Mouse (Mus musculus) embryonic facial prominence, embryonic 10.5 days (tissue): ENCODE data around the gene Neurod4. TPM values are rescaled to one million over a fixed set of nuclear protein-coding genes. Genes with fewer than 3 reads are reported as not detected.

ENCODE experiments used
- DNase-seq: peaks from one replicate; pipeline ENCODE4 v3.0.0-alpha.2; 2017; ENCODE audit warnings: low spot score
- H3K27ac ChIP-seq: fragments of 300-500 bp; sonication (generic); replicated peaks from 2 replicates; pipeline ENCODE4 v1.5.1; 2016; ENCODE audit warnings: mild to moderate bottlenecking
- H3K27me3 ChIP-seq: fragments of 300-500 bp; sonication (generic); replicated peaks from 2 replicates; pipeline ENCODE4 v1.6.1; 2016; ENCODE audit warnings: low read depth, mild to moderate bottlenecking; ENCODE audit not compliant: poor library complexity, severe bottlenecking
- H3K36me3 ChIP-seq: fragments of 300-500 bp; sonication (generic); replicated peaks from 2 replicates; pipeline ENCODE4 v1.6.1; 2016; ENCODE audit warnings: mild to moderate bottlenecking, moderate library complexity
- H3K4me1 ChIP-seq: fragments of 300-500 bp; sonication (generic); 2 replicates; pipeline ENCODE4 v1.6.1; 2016
- H3K4me3 ChIP-seq: fragments of 300-500 bp; sonication (generic); 2 replicates; pipeline ENCODE4 v1.5.1; 2016; ENCODE audit warnings: mild to moderate bottlenecking, moderate library complexity
- H3K9me3 ChIP-seq: fragments of 300-500 bp; sonication (generic); 2 replicates; pipeline ENCODE4 v1.6.1; 2016; ENCODE audit warnings: mild to moderate bottlenecking
- WGBS: fragments of 180-500 bp; shearing (Covaris S2); methylation state at CpG from one replicate; pipeline ENCODE4 v1.1.7; 2016; 5-methylcytosine and 5-hydroxymethylcytosine counted together
- polyA plus RNA-seq: library from polyadenylated mRNA; unstranded; fragments of >200 nt; fragmentation: Nextera tagmentation; extraction: Ambion mirVana; gene quantifications from 2 replicates; pipeline ENCODE4 v1.2.1, GENCODE M21; 2016

The Neurod4 gene
- polyA plus RNA-seq, 1 experiment from 2014 or later: 5.9 TPM

GRCm38 (mm10) chr10:130229584-130229983 is 50.5 kb downstream of the Neurod4 start:
- no peaks in the 10 kb centered on the region for H3K36me3 ChIP-seq
- H3K27ac ChIP-seq: no peak overlapping the region
- 89% methylated on average over 5 of the region's 5 CpGs for WGBS
- no peaks in the 10 kb centered on the region for H3K4me1 ChIP-seq
- no peaks in the 10 kb centered on the region for H3K9me3 ChIP-seq
- no peak overlapping the region for H3K4me3 ChIP-seq
- H3K27me3 ChIP-seq: no peaks in the 10 kb centered on the region
- DNase-seq: no peak

DNA sequence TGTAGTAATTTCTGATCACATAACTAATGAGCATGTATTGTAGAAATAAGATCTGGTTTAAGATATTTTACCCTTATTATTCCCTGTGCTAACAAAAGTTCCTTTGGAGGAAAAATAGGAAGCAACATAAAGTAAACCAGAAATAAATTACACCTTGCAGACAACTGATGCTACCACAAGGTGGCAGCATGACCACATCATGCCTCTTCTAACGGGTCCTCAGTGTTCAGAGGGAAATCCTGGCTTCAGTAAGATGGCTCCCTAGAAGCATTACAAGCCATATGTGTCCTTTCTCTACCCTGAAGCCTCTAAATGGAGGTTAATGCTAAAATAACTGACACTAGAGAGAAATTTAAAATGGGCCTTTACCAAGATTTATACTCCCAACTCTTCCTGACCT is 51.8 kb downstream of the Neurod4 start:
- H3K27me3 ChIP-seq: no peaks in the 10 kb centered on the region
- peak; percentile 64 for DNase-seq
- H3K9me3 ChIP-seq: no peaks in the 10 kb centered on the region
- no peaks in the 10 kb centered on the region for H3K36me3 ChIP-seq
- H3K27ac ChIP-seq: no peak overlapping the region
- H3K4me1 ChIP-seq: no peaks in the 10 kb centered on the region
- no peak overlapping the region for H3K4me3 ChIP-seq
- WGBS: 2% methylated on average over 1 of the region's 1 CpGs

GRCm38 (mm10) chr10:130225034-130225433 is 55.0 kb downstream of the Neurod4 start:
- no peak for DNase-seq

More at GRCm38 (mm10) chr10:130225034-130225433, 55.0 kb downstream of the Neurod4 start:
- Histone ChIP-seq H3K4me1 (no peaks in the 10 kb centered on the region), H3K27ac (no peak overlapping the region), H3K36me3 (no peaks in the 10 kb centered on the region), H3K27me3 (no peaks in the 10 kb centered on the region), H3K9me3 (no peaks in the 10 kb centered on the region), H3K4me3 (no peak overlapping the region)
- 82% methylated on average over 3 of the region's 3 CpGs for WGBS

Other genes starting within 250 kb of the Neurod4 start
- gene Olfr821, start 249.9 kb downstream of the Neurod4 start, polyA plus RNA-seq: not detected in 2 replicates
- not detected in 2 replicates for gene Olfr822, start 209.0 kb downstream of the Neurod4 start, polyA plus RNA-seq
- gene Olfr823, start 164.9 kb downstream of the Neurod4 start, polyA plus RNA-seq: not detected in 2 replicates
- not detected in 2 replicates for gene Olfr824, start 150.2 kb downstream of the Neurod4 start, polyA plus RNA-seq
- gene Olfr825, start 113.5 kb downstream of the Neurod4 start, polyA plus RNA-seq: not detected in 2 replicates
- not detected in 2 replicates for gene Olfr826, start 96.1 kb downstream of the Neurod4 start, polyA plus RNA-seq
- gene Olfr827, start 65.8 kb downstream of the Neurod4 start, polyA plus RNA-seq: not detected in 2 replicates
- gene Tespa1, start 42.6 kb upstream of the Neurod4 start, polyA plus RNA-seq: not detected in 2 replicates
- not detected in 2 replicates for gene Vmn2r84, start 114.1 kb upstream of the Neurod4 start, polyA plus RNA-seq
- gene Vmn2r85, start 149.5 kb upstream of the Neurod4 start, polyA plus RNA-seq: not detected in 2 replicates
- gene Vmn2r86, start 175.8 kb upstream of the Neurod4 start, polyA plus RNA-seq: not detected in 2 replicates
- gene Vmn2r87, start 217.2 kb upstream of the Neurod4 start, polyA plus RNA-seq: 0.04 TPM in 1 of 2 replicates, not detected in the other